Mouse (Mus musculus): ENCODE results near the gene Smpd1. TPM values are rescaled to one million over a fixed set of nuclear protein-coding genes. Genes with fewer than 3 reads are reported as not detected.

The Smpd1 gene
- 21.5 TPM for total RNA-seq (2023)

DNA sequence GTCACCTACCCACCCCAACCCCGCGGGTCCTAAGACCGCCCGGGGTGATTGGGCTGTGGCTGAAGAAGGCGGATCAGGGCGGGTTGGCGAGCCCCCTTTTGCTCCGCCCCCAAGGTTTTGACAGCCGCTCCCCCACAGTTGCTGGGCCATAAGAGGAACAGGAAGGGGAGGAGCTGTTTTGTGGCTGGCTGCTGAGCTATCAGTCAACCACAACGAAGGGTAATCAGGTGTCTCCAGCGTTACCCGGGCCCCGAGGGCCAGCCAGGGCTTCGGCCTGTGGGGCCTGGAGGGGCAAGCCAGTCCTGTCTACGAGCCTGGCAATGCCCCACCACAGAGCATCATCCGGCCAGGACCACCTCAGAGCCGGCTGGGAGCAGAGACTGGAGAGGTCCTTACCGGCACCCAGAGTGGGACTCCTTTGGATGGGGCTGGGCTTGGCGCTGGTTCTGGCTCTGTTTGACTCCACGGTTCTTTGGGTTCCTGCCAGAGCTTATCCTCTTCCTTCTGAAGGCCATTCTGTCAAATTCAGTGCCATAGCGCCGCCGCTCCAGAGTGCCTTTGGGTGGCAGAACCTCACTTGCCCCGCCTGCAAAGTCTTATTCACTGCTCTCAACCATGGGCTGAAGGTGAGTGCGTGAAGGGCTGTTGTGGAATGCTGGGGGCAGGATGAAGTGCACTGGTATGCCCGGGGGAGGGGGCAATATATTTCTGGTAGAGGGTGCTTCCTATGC is at the start of gene Smpd1:
Gene Smpd1 (plus strand): TSS at position 149 of the 731 bp plus-strand sequence.

DNA sequence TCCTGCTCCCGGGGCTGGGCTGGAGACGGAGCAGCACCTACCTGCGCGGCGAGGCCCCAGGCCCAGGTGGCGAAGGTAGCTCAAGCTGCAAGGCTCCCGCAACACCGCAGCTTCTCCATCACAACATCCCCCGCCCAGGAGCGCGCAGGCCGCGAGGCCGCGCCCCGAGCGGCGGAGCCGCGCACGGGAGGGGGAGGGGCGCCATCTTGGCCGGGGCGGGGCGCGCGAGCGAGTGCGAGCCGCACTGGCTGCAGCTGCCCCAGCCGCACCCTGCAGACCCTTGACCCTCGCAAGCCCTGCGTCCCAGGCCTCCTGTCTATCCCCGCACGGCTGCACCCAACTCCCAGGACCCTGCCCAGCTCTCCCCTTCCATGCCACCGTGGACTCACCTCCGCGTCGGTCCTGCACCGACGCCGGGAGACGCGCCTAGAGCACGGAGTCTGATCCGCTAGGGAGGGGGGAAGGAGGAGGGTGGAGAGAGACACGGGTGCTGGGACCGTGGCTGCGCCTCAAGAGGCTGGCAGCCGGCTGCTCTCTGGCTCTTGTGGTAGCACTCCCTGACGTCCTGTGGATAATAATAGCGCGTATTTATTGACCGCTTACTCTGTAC is 27.0 kb downstream of the Smpd1 start, which contains the start of gene Apbb1:
Gene Apbb1 (minus strand): TSS at position 560 of the 610 bp plus-strand sequence.

Other genes starting within 250 kb of the Smpd1 start
- gene Olfr689, start 243.2 kb upstream of the Smpd1 start, total RNA-seq (2023): not detected
- not detected for gene Olfr690, start 220.3 kb upstream of the Smpd1 start, total RNA-seq (2023)
- not detected for gene Olfr691, start 212.1 kb upstream of the Smpd1 start, total RNA-seq (2023)
- not detected for gene Olfr692, start 186.1 kb upstream of the Smpd1 start, total RNA-seq (2023)
- not detected for gene Gm5901, start 179.3 kb upstream of the Smpd1 start, total RNA-seq (2023)
- 42.6 TPM for gene Fam160a2, start 154.3 kb upstream of the Smpd1 start, total RNA-seq (2023)
- gene Cnga4, start 149.8 kb upstream of the Smpd1 start, total RNA-seq (2023): not detected
- gene Cckbr, start 128.6 kb upstream of the Smpd1 start, total RNA-seq (2023): not detected
- gene Cavin3, start 72.1 kb upstream of the Smpd1 start, total RNA-seq (2023): not detected
- 2.6 TPM for gene Apbb1, start 27.3 kb downstream of the Smpd1 start, total RNA-seq (2023)
- gene Hpx, start 45.8 kb downstream of the Smpd1 start, total RNA-seq (2023): not detected
- gene Trim3, start 79.2 kb downstream of the Smpd1 start, total RNA-seq (2023): 17.5 TPM
- gene Timm10b, start 85.7 kb downstream of the Smpd1 start, total RNA-seq (2023): 68.0 TPM
- 31.9 TPM for gene Arfip2, start 86.1 kb downstream of the Smpd1 start, total RNA-seq (2023)
- 8.8 TPM for gene Gm45799, start 86.2 kb downstream of the Smpd1 start, total RNA-seq (2023)
- gene Dnhd1, start 96.5 kb downstream of the Smpd1 start, total RNA-seq (2023): 4.7 TPM
- gene Ilk, start 182.2 kb downstream of the Smpd1 start, total RNA-seq (2023): 93.6 TPM
- 20.0 TPM for gene Rrp8, start 183.0 kb downstream of the Smpd1 start, total RNA-seq (2023)
- 190 TPM for gene Taf10, start 190.0 kb downstream of the Smpd1 start, total RNA-seq (2023)
- 50.2 TPM for gene Tpp1, start 197.9 kb downstream of the Smpd1 start, total RNA-seq (2023)
- gene Dchs1, start 233.3 kb downstream of the Smpd1 start, total RNA-seq (2023): 0.03 TPM

All from CD8-positive naive resting alpha-beta T cell, adult 57 days (primary cell).